24 mouse cellular contexts compared by ENCODE assay signal in genomic region chr15:94532956-94533355, GRCm38 (mm10). TPM values are rescaled to one million over a fixed set of nuclear protein-coding genes. Genes with fewer than 3 reads are reported as not detected.
DNase-seq lines count a peak whose midpoint lies in the region; ATAC-seq and TF ChIP-seq lines count a peak whose summit lies in the region.
"Had no signal": no experiment of that assay in that cellular context is flagged by ENCODE, and none has a peak within 500 bp of the region (broad histone marks: within the 10 kb centered on the region; RNA-seq: fewer than 3 reads in every experiment).

No protein-coding gene starts in this region.

- H3K4me1 ChIP-seq in lung, postnatal 0 days (ENCODE audit: insufficient read depth, low read depth, low read length) = no peaks in the 10 kb centered on the region
- no peaks in the 10 kb centered on the region for H3K4me1 ChIP-seq in midbrain, embryonic 16.5 days (ENCODE audit: control insufficient read depth, insufficient read depth, low read length)
- H3K4me1 ChIP-seq: embryonic facial prominence, embryonic 13.5 days; embryonic facial prominence, embryonic 15.5 days; forebrain, embryonic 12.5 days had no signal

- TF ChIP-seq EP300 in lung, postnatal 0 days (IDR thresholded peaks at IDR 0.05) = no peak

- no peaks in the 10 kb centered on the region for H3K79me2 ChIP-seq in myocyte (ENCODE audit: control insufficient read depth, insufficient read depth)

- DNase-seq in lung, postnatal 0 days (ENCODE audit: low spot score) = peak; percentile 32
- DNase-seq in lung, postnatal 14 days = no peak
- peak; percentile 38 for DNase-seq in Muller cell, postnatal 12 days (ENCODE audit: inconsistent ontology term)
- DNase-seq in gastrocnemius, postnatal 25 days = no peak
- DNase-seq in layer of hippocampus, adult 9-10 months (ENCODE audit: low spot score) = no peak
- DNase-seq: adrenal gland, adult 2 months; adrenal gland, postnatal 10 days; adrenal gland, postnatal 25 days; cerebellum, adult 11 months; cerebellum, adult 18-20 months; cerebellum, adult 8-10 months; cerebellum, adult 9-11 months; cerebellum, postnatal 14 days; cerebellum, postnatal 36 days; embryo, embryonic 11 days had no signal

- H3K9me3 ChIP-seq in lung, postnatal 0 days (ENCODE audit: low read length) = no peaks in the 10 kb centered on the region
- H3K9me3 ChIP-seq in midbrain, embryonic 16.5 days (replicated peaks; ENCODE audit: control insufficient read depth, low read length, poor library complexity, severe bottlenecking) = no peaks in the 10 kb centered on the region
- H3K9me3 ChIP-seq: embryonic facial prominence, embryonic 13.5 days; embryonic facial prominence, embryonic 15.5 days; forebrain, embryonic 10.5 days; forebrain, embryonic 12.5 days had no signal

- 80% methylated on average over 6 of the region's 6 CpGs for WGBS in lung, postnatal 0 days
- 92% methylated on average over 6 of the region's 6 CpGs for WGBS in midbrain, embryonic 16.5 days

- no peak overlapping the region for H3K4me3 ChIP-seq in lung, postnatal 0 days (ENCODE audit: low read depth, low read length)
- no peak overlapping the region for H3K4me3 ChIP-seq in myocyte
- H3K4me3 ChIP-seq in midbrain, embryonic 16.5 days (ENCODE audit: low read depth, low read length) = no peak overlapping the region
- H3K4me3 ChIP-seq: embryonic facial prominence, embryonic 13.5 days; embryonic facial prominence, embryonic 15.5 days; erythroblast, embryonic 14.5 days; forebrain, embryonic 10.5 days; forebrain, embryonic 12.5 days had no signal

- no peak for TF ChIP-seq CTCF in lung, postnatal 0 days (IDR thresholded peaks at IDR 0.05)

- TF ChIP-seq POLR2A in myocyte (IDR thresholded peaks at IDR 0.05; ENCODE audit: insufficient read length, low read depth) = no peak

- H3K36me3 ChIP-seq in lung, postnatal 0 days (ENCODE audit: insufficient read depth, low read length) = no peaks in the 10 kb centered on the region
- peaks cover 19% of the 10 kb centered on the region for H3K36me3 ChIP-seq in myocyte (ENCODE audit: control insufficient read depth, insufficient read depth)
- H3K36me3 ChIP-seq in midbrain, embryonic 16.5 days (ENCODE audit: control insufficient read depth, insufficient read depth, low read length) = peaks cover 4% of the 10 kb centered on the region; the same call in 1 of the 2 replicates

- H3K27me3 ChIP-seq in lung, postnatal 0 days (replicated peaks; ENCODE audit: insufficient read depth, low read length) = no peaks in the 10 kb centered on the region
- H3K27me3 ChIP-seq in myocyte (ENCODE audit: control insufficient read depth, insufficient read depth, insufficient read length) = no peaks in the 10 kb centered on the region
- H3K27me3 ChIP-seq in midbrain, embryonic 16.5 days (ENCODE audit: control insufficient read depth, insufficient read depth, low read depth, low read length) = no peaks in the 10 kb centered on the region
- H3K27me3 ChIP-seq: embryonic facial prominence, embryonic 13.5 days; embryonic facial prominence, embryonic 15.5 days; forebrain, embryonic 12.5 days had no signal

- no peak overlapping the region for H3ac ChIP-seq in myocyte (ENCODE audit: control insufficient read depth, insufficient read length)

- no peak overlapping the region for H3K27ac ChIP-seq in lung, postnatal 0 days (ENCODE audit: low read length)
- H3K27ac ChIP-seq in midbrain, embryonic 16.5 days (ENCODE audit: low read length) = no peak overlapping the region
- H3K27ac ChIP-seq: embryonic facial prominence, embryonic 13.5 days; embryonic facial prominence, embryonic 15.5 days; forebrain, embryonic 10.5 days; forebrain, embryonic 12.5 days had no signal

- no peak overlapping the region for H3K4me2 ChIP-seq in lung, postnatal 0 days (replicated peaks; ENCODE audit: low read depth, low read length)
- H3K4me2 ChIP-seq in myocyte (ENCODE audit: low read depth) = no peak overlapping the region
- no peak overlapping the region for H3K4me2 ChIP-seq in midbrain, embryonic 16.5 days (ENCODE audit: low read length)
- H3K4me2 ChIP-seq: embryonic facial prominence, embryonic 13.5 days; embryonic facial prominence, embryonic 15.5 days; forebrain, embryonic 12.5 days had no signal

- ATAC-seq in lung, postnatal 0 days = no peak
- no peak for ATAC-seq in midbrain, embryonic 16.5 days
- ATAC-seq: forebrain, embryonic 14.5 days; forebrain, embryonic 16.5 days had no signal

- H3K9ac ChIP-seq in lung, postnatal 0 days (replicated peaks; ENCODE audit: low read depth) = no peak overlapping the region
- H3K9ac ChIP-seq in midbrain, embryonic 16.5 days (ENCODE audit: low read depth, low read length) = no peak overlapping the region
- H3K9ac ChIP-seq: embryonic facial prominence, embryonic 13.5 days; embryonic facial prominence, embryonic 15.5 days; forebrain, embryonic 12.5 days had no signal

TF ChIP-seq in myocyte, 11 proteins besides CTCF, POLR2A, EP300 and RAD21:
- TF ChIP-seq CEBPB (IDR thresholded peaks at IDR 0.05; ENCODE audit: insufficient read depth, poor library complexity, severe bottlenecking) = peak; percentile 69
- TF ChIP-seq MYOD1 (IDR thresholded peaks at IDR 0.05; ENCODE audit: control insufficient read depth in 1 of 3, insufficient read length in 2 of 3, low read depth in 2 of 3) = no peak

RNA-seq across cellular contexts. Expression of gene Pus7l, which starts 10.4 kb away (rescaled TPM):
- 3.2 and 3.4 TPM in 2 replicates for polyA plus RNA-seq in lung, postnatal 0 days (2015; fragmentation: Nextera tagmentation; extraction: Ambion mirVana)
- 4.0 TPM for polyA plus RNA-seq in myocyte (2012; fragmentation: generic; extraction: Trizol)
- 1 to 10 TPM; 1.1 to 1.5 TPM for total RNA-seq in gastrocnemius, postnatal 25 days (2021)
- 5.8 and 6.4 TPM in 2 replicates for polyA plus RNA-seq in midbrain, embryonic 16.5 days (2015; fragmentation: Nextera tagmentation; extraction: Ambion mirVana)

RNA-seq across cellular contexts. Expression of gene Irak4, which starts 10.5 kb away (rescaled TPM):
- polyA plus RNA-seq in lung, postnatal 0 days (2015; fragmentation: Nextera tagmentation; extraction: Ambion mirVana) = 11.8 and 12.1 TPM in 2 replicates
- polyA plus RNA-seq in myocyte (2012; fragmentation: generic; extraction: Trizol) = 7.0 TPM
- total RNA-seq in gastrocnemius, postnatal 25 days (2021) = 1 to 10 TPM; 3.0 to 3.8 TPM
- polyA plus RNA-seq in midbrain, embryonic 16.5 days (2015; fragmentation: Nextera tagmentation; extraction: Ambion mirVana) = 1.3 and 1.5 TPM in 2 replicates

RNA-seq across cellular contexts. Expression of gene Twf1, which starts 56.7 kb away (rescaled TPM):
- polyA plus RNA-seq in lung, postnatal 0 days (2015; fragmentation: Nextera tagmentation; extraction: Ambion mirVana) = 84.8 and 86.3 TPM in 2 replicates
- polyA plus RNA-seq in myocyte (2012; fragmentation: generic; extraction: Trizol) = 28.6 TPM
- 10 to 100 TPM in 1 of 2 experiments, 1 to 10 TPM in 1; 9.6 to 10.5 TPM for total RNA-seq in gastrocnemius, postnatal 25 days (2021)
- 71.4 and 79.5 TPM in 2 replicates for polyA plus RNA-seq in midbrain, embryonic 16.5 days (2015; fragmentation: Nextera tagmentation; extraction: Ambion mirVana)

Comparison
In these comparisons a context has a peak if more than half of its experiments do, and no peak if none do; other contexts are left out.
1. DNase-seq: peak in lung, postnatal 0 days (single experiment) and Muller cell, postnatal 12 days (single experiment); none in lung, postnatal 14 days (single experiment), gastrocnemius, postnatal 25 days (single experiment) and layer of hippocampus, adult 9-10 months (single experiment).